Mouse (Mus musculus) liver, adult 2 months (tissue): Measurements from ENCODE around the gene Rapgef3.

Experiments used
- CTCF ChIP-seq: fragments of 200-500 bp; IDR thresholded peaks from 2 replicates; pipeline ENCODE4 v1.5.1; 2011; ENCODE audit warnings: low read depth, low read length, control low read depth
- POLR2A ChIP-seq: fragments of 200-500 bp; IDR thresholded peaks from 2 replicates; pipeline ENCODE4 v1.6.1; 2011; ENCODE audit warnings: low read length, control low read depth; ENCODE audit not compliant: insufficient read depth; ENCODE audit errors: extremely low read depth

DNA sequence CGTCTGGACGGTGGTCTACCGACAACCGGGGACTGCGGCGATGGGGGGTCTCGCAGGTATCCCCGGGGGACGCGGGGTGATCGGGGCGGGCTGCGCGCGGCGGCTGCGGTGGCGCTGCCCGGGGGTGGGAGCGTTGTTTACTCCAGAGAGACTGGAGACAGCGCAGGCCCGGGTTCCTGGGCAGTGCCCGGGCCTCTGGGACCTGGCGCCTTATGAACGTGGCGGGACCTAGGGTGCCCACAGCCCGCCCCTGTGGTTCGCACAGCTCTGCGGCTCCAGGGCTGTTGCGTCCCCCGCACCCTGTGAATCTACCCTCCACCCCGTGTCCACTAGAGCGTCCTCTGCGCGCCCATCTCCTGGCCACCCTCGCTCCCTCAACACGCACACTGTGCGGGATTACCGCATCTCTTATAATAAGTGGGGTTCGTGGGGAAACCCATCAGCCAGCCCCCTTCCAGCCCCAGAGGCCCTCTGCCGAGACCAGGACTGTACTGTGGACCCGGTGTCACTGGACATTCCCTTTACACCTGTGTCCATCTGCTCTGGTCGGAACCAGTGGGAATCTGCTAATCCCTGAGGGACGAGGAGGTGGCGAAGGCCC lies 16.9 kb upstream of the Rapgef3 start:
- TF ChIP-seq CTCF (no peak), POLR2A (no peak)
